Mouse (Mus musculus): ENCODE measurements at regions not wholly inside any gene's neighbourhood (a gene's known extent, or its start where the extent isn't known, plus 50 kb on each side); places are given as distances from the start of the nearest gene placed in this dataset.

DNA sequence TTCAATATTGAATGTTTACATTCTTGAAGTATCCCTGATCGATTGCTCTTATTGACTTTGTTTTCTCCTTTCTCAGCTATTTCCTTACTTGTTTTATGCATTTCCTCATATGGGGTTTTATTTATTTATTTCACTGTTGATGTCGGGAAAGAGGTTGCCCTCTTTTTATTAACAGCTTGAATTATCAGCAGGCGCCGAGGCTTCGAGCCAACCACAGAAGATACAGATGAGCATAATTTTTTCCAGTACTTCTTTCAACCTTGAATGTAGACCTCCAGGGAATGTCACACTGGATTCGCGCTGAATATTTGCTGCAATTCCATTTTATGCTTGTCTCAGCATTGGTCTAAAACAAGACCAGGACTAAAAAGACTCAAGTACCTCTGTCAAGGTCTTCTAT is 183.4 kb upstream of the Cntn6 start:
- no peak for DNase-seq (ENCODE audit: low spot score in 2 of 2)

DNA sequence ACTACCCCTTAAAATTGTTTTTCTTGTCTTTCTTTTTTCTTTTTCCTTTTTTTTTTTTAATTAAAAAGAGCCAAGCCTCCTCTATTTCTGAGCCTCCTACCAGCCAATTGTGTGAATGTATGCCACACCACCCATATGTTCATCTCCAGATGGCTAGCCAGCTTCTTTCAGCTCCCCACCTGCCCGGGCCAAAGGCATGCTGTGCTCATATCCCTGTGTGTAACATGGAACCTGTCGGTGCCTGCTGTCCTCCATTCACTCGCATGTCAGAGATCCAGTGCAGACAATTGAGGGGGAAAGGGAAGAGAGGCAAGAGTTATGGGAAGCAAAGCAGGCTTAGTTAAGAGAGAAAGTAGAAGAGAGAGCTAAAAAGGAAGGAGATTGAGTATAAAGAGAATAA is 179.6 kb upstream of the Cntn6 start:
- DNase-seq (ENCODE audit: low spot score in 2 of 2): peak; percentile 8 to 28

DNA sequence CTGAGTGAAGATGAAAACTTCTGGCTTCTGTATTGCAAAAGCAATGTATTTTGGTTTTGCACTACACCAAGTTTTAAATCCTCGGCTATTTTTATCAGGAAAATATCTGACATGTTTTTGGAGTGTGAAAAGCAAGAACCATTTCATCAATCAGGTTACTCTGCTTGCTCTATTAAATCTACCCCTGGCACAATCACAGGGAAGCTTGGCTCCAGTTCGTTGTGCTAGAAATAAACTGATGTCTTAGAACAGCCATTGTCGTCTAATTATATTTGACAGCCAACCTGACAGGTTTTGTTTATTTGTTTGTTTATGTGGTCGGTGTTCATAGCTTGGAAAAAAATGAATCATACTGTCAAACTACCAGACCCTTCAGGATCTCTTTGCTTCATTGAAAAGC is 174.1 kb upstream of the Cntn6 start:
- DNase-seq (ENCODE audit: low spot score in 2 of 2): no peak

DNA sequence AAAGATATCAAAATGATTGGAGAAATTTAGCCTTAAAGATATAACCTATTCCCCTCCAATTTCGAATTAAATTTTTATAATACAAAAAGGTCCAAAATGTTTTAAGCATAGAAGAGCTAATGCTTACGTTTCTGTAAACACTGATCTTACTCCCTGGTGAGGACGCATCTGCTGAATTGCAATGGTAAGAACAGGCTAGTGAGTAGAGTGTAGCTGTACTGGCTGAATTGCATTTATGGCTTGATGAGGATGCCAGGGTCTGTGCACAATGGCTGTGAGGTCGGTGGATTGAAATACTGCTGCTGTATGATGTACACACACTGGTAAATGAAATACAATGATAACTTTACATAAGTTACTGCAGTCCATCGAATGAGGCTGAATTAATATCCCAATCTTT is 170.4 kb upstream of the Cntn6 start:
- DNase-seq (ENCODE audit: low spot score in 2 of 2): no peak

DNA sequence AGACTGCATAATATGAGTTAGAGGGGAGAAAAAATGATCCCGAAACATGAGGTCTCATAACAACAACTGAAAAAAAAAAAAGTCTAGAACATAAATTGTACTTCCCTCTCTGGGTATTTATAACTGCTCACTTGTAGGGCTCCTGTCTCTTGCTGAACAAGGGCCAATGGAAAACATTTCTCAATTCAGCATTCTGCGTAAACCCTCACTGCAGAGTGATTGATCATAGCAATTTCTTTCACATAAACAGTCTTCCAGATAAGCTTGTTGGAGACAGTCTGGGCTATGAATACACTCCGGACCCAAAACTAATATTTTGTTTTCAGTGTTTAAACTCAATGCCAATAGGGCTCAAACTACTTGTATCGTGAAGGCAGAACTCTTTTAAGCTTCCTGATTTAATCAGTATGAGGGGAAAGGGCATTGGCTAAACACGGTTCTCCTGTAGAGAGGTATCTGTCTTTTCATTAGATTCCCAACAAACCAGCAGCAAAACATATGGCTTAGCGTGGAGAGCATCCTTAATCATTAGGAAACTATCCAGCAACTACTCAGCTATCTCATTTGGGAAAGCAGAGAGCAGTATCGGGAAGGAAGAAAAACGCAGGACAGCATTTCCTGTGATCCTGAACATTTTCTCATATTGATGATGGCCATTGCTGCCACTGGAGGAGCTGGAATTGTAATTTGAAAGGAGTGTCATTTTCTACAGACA is 153.3 kb upstream of the Cntn6 start:
- no peak for DNase-seq (ENCODE audit: low spot score in 2 of 2)

DNA sequence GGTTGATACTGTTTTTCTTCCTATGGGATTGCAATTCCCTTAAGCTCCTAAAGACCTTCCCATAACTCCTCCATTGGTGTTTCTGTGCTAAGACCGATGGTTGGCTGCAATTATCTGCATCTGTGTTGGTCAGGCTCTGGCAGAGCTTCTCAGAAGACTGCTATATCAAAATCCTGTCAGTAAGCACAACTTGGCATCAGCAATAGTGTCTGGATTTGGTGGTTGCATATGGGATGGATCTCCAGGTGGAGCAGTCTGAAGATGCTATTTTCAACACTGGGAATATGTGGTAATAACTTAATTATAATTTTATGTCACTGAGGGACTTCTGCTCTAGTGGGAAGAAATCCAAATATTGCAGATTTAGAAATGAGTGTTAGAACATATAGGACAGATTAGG is 148.6 kb upstream of the Cntn6 start:
- no peak for DNase-seq (ENCODE audit: low spot score in 2 of 2)

Data from right cerebral cortex, postnatal 36 days (tissue).